Mouse (Mus musculus): ENCODE measurements around the gene Cldn3. TPM values are rescaled to one million over a fixed set of nuclear protein-coding genes. Genes with fewer than 3 reads are reported as not detected.

Cldn3 gene
- polyA plus RNA-seq, 1 experiment from 2014 or later = 3.0 TPM

GRCm38 (mm10) chr5:135032581-135032980, 46.6 kb downstream of the Cldn3 start:
- Histone ChIP-seq H3K4me2 (no peak overlapping the region), H3K27ac (no peak overlapping the region), H3K36me3 (replicated peaks) (no peaks in the 10 kb centered on the region), H3K9me3 (no peaks in the 10 kb centered on the region), H3K9ac (no peak overlapping the region), H3K27me3 (replicated peaks) (no peaks in the 10 kb centered on the region), H3K4me3 (no peak overlapping the region), H3K4me1 (peaks cover 10% of the 10 kb centered on the region)
- WGBS = 94% methylated on average over 5 of the region's 5 CpGs
- ATAC-seq (replicated peaks) = no peak

GRCm38 (mm10) chr5:135034593-135034992, 48.6 kb downstream of the Cldn3 start:
- Histone ChIP-seq H3K36me3 (replicated peaks) (no peaks in the 10 kb centered on the region), H3K4me3 (no peak overlapping the region), H3K9me3 (no peaks in the 10 kb centered on the region), H3K27ac (no peak overlapping the region), H3K4me2 (no peak overlapping the region), H3K27me3 (replicated peaks) (no peaks in the 10 kb centered on the region), H3K4me1 (no peaks in the 10 kb centered on the region), H3K9ac (no peak overlapping the region)
- ATAC-seq (replicated peaks) = no peak
- WGBS = 96% methylated on average over 2 of the region's 2 CpGs

GRCm38 (mm10) chr5:135035608-135036359, 49.8 kb downstream of the Cldn3 start:
- no peaks in the 10 kb centered on the region for H3K9me3 ChIP-seq
- no peak overlapping the region for H3K4me2 ChIP-seq
- no peak overlapping the region for H3K9ac ChIP-seq
- no peak for ATAC-seq (replicated peaks)
- WGBS = 62% methylated on average over 18 of the region's 18 CpGs
- no peaks in the 10 kb centered on the region for H3K36me3 ChIP-seq (replicated peaks)
- H3K27me3 ChIP-seq (replicated peaks) = no peaks in the 10 kb centered on the region
- H3K4me1 ChIP-seq = no peaks in the 10 kb centered on the region
- no peak overlapping the region for H3K27ac ChIP-seq
- H3K4me3 ChIP-seq = no peak overlapping the region

Other genes with a start within 250 kb of the Cldn3 start
- 8.7 and 9.3 TPM in 2 replicates for gene Eln, start 238.9 kb upstream of the Cldn3 start, polyA plus RNA-seq (2015; fragmentation: Nextera tagmentation; extraction: Ambion mirVana)
- gene Tmem270, start 79.5 kb upstream of the Cldn3 start, polyA plus RNA-seq (2015; fragmentation: Nextera tagmentation; extraction: Ambion mirVana) = not detected in 2 replicates
- 0.32 TPM in 1 of 2 replicates, not detected in the other for gene Cldn13, start 70.7 kb upstream of the Cldn3 start, polyA plus RNA-seq (2015; fragmentation: Nextera tagmentation; extraction: Ambion mirVana)
- gene Mettl27, start 53.8 kb upstream of the Cldn3 start, polyA plus RNA-seq (2015; fragmentation: Nextera tagmentation; extraction: Ambion mirVana) = 7.2 and 8.4 TPM in 2 replicates
- gene Cldn4, start 39.3 kb upstream of the Cldn3 start, polyA plus RNA-seq (2015; fragmentation: Nextera tagmentation; extraction: Ambion mirVana) = not detected in 2 replicates
- gene Abhd11, start 22.9 kb downstream of the Cldn3 start, polyA plus RNA-seq (2015; fragmentation: Nextera tagmentation; extraction: Ambion mirVana) = 68.4 and 70.1 TPM in 2 replicates
- 156 and 157 TPM in 2 replicates for gene Stx1a, start 37.3 kb downstream of the Cldn3 start, polyA plus RNA-seq (2015; fragmentation: Nextera tagmentation; extraction: Ambion mirVana)
- gene Dnajc30, start 78.0 kb downstream of the Cldn3 start, polyA plus RNA-seq (2015; fragmentation: Nextera tagmentation; extraction: Ambion mirVana) = 43.4 and 47.8 TPM in 2 replicates
- 78.1 and 82.5 TPM in 2 replicates for gene Bud23, start 78.7 kb downstream of the Cldn3 start, polyA plus RNA-seq (2015; fragmentation: Nextera tagmentation; extraction: Ambion mirVana)
- gene Vps37d, start 92.1 kb downstream of the Cldn3 start, polyA plus RNA-seq (2015; fragmentation: Nextera tagmentation; extraction: Ambion mirVana) = 39.5 and 47.8 TPM in 2 replicates
- 0.81 and 0.91 TPM in 2 replicates for gene Mlxipl, start 103.7 kb downstream of the Cldn3 start, polyA plus RNA-seq (2015; fragmentation: Nextera tagmentation; extraction: Ambion mirVana)
- gene Tbl2, start 163.4 kb downstream of the Cldn3 start, polyA plus RNA-seq (2015; fragmentation: Nextera tagmentation; extraction: Ambion mirVana) = 13.2 and 13.4 TPM in 2 replicates
- 41.8 and 48.4 TPM in 2 replicates for gene Bcl7b, start 182.1 kb downstream of the Cldn3 start, polyA plus RNA-seq (2015; fragmentation: Nextera tagmentation; extraction: Ambion mirVana)
- gene Baz1b, start 201.1 kb downstream of the Cldn3 start, polyA plus RNA-seq (2015; fragmentation: Nextera tagmentation; extraction: Ambion mirVana) = 30.5 and 30.9 TPM in 2 replicates